Mouse (Mus musculus) MEL (cell line): Measurements from ENCODE around the gene Dntt.
A peak's percentile ranks its signal among the peaks of the same experiment; 100 is the strongest.

ENCODE experiments used
- CHD1 ChIP-seq: IDR thresholded peaks from 2 replicates; pipeline ENCODE4 v1.6.1; 2012; ENCODE audit warnings: low read depth, mild to moderate bottlenecking, inconsistent platforms, low read length, improper control_type of control experiment
- CHD2 ChIP-seq: IDR thresholded peaks from 2 replicates; pipeline ENCODE4 v1.6.1; 2011; ENCODE audit warnings: low read length, improper control_type of control experiment
- CTCF ChIP-seq, 3 experiments: IDR thresholded peaks in 2 of 3; conservative IDR thresholded peaks in 1 of 3; 2 replicates each; pipeline ENCODE4 v1.5.1; 2011 to 2012; ENCODE audit warnings: low read length in 3 of 3, low read depth in 2 of 3, mild to moderate bottlenecking in 2 of 3, improper control_type of control experiment in 1 of 3, inconsistent platforms in 1 of 3, mixed read lengths in 1 of 3, moderate library complexity in 1 of 3; ENCODE audit not compliant: control insufficient read depth in 1 of 3, insufficient read depth in 1 of 3, poor library complexity in 1 of 3, severe bottlenecking in 1 of 3
- E2F4 ChIP-seq: IDR thresholded peaks from 2 replicates; pipeline ENCODE4 v1.6.1; 2011; ENCODE audit warnings: low read depth, low read length, improper control_type of control experiment, borderline replicate concordance
- EP300 ChIP-seq, 2 experiments: IDR thresholded peaks; 2 replicates each; pipeline ENCODE4 v1.6.1; 2011; ENCODE audit warnings: improper control_type of control experiment in 2 of 2, low read length in 2 of 2, low read depth in 1 of 2, mild to moderate bottlenecking in 1 of 2
- ETS1 ChIP-seq: IDR thresholded peaks from 2 replicates; pipeline ENCODE4 v1.6.1; 2012; ENCODE audit warnings: low read depth, mild to moderate bottlenecking, inconsistent platforms, low read length, improper control_type of control experiment, moderate library complexity
- HCFC1 ChIP-seq: IDR thresholded peaks from 2 replicates; pipeline ENCODE4 v1.6.1; 2012; ENCODE audit warnings: low read depth, mild to moderate bottlenecking, inconsistent platforms, low read length, improper control_type of control experiment, moderate library complexity
- MAX ChIP-seq: IDR thresholded peaks from 2 replicates; pipeline ENCODE4 v1.6.1; 2011; ENCODE audit warnings: low read length, improper control_type of control experiment
- MXI1 ChIP-seq: IDR thresholded peaks from 2 replicates; pipeline ENCODE4 v1.6.1; 2011; ENCODE audit warnings: mild to moderate bottlenecking, low read depth, low read length, improper control_type of control experiment
- NRF1 ChIP-seq: IDR thresholded peaks from 2 replicates; pipeline ENCODE4 v1.6.1; 2014; ENCODE audit warnings: low read depth, mild to moderate bottlenecking, inconsistent platforms, low read length, improper control_type of control experiment, moderate library complexity; ENCODE audit not compliant: poor library complexity, insufficient read depth, severe bottlenecking
- POLR2A ChIP-seq, 2 experiments: IDR thresholded peaks; 2 replicates each; pipeline ENCODE4 v1.6.1; 2011 to 2012; ENCODE audit warnings: low read length in 2 of 2, mild to moderate bottlenecking in 2 of 2, control low read depth in 1 of 2, improper control_type of control experiment in 1 of 2, low read depth in 1 of 2, moderate library complexity in 1 of 2; ENCODE audit not compliant: control insufficient read depth in 1 of 2, insufficient read depth in 1 of 2, poor library complexity in 1 of 2
- POLR2AphosphoS2 ChIP-seq: IDR thresholded peaks from 2 replicates; pipeline ENCODE4 v1.6.1; 2011; ENCODE audit warnings: low read length, improper control_type of control experiment
- SMC3 ChIP-seq: IDR thresholded peaks from 2 replicates; pipeline ENCODE4 v1.6.1; 2011; ENCODE audit warnings: low read depth, low read length, improper control_type of control experiment
- TBP ChIP-seq: IDR thresholded peaks from 2 replicates; pipeline ENCODE4 v1.8.0; 2011; ENCODE audit warnings: low read depth, low read length, improper control_type of control experiment

- TF ChIP-seq HCFC1, result no peak
- no peak for TF ChIP-seq ETS1
- TF ChIP-seq CTCF (IDR thresholded peaks at IDR 0.05 in 2 of 3, conservative IDR thresholded peaks at IDR 0.05 in 1 of 3; ENCODE audit: control insufficient read depth in 1 of 3, insufficient read depth in 1 of 3, low read depth in 2 of 3, low read length in 3 of 3, poor library complexity in 1 of 3, severe bottlenecking in 1 of 3), result peak; percentile 70 to 84 (median 73)
- no peak for TF ChIP-seq CHD2
- TF ChIP-seq POLR2AphosphoS2, result no peak
- TF ChIP-seq E2F4, result no peak
- no peak for TF ChIP-seq MXI1
- no peak for TF ChIP-seq TBP
- no peak for TF ChIP-seq EP300 (IDR thresholded peaks at IDR 0.05; ENCODE audit: low read depth in 1 of 2, low read length in 2 of 2)
- TF ChIP-seq MAX, result no peak
- peak; percentile 71 for TF ChIP-seq SMC3
- no peak for TF ChIP-seq NRF1
- no peak for TF ChIP-seq POLR2A (IDR thresholded peaks at IDR 0.05; ENCODE audit: control insufficient read depth in 1 of 2, insufficient read depth in 1 of 2, low read depth in 1 of 2, low read length in 2 of 2, poor library complexity in 1 of 2)
- TF ChIP-seq CHD1, result no peak
Observed at GRCm38 (mm10) chr19:41053530-41053929, 24.5 kb downstream of the Dntt start.
